Mouse (Mus musculus): Measurements from ENCODE around the gene Dnah6. TPM values are rescaled to one million over a fixed set of nuclear protein-coding genes. Genes with fewer than 3 reads are reported as not detected.

Gene Dnah6
- polyA plus RNA-seq, 1 experiment from 2014 or later = 0.06 TPM

- H3K4me1 ChIP-seq = peaks cover 28% of the 10 kb centered on the region
- ATAC-seq (ENCODE audit: insufficient number of reproducible peaks, low FRiP score, low TSS enrichment, low read depth) = no peak
- H3K27ac ChIP-seq = peak overlapping the region; percentile 81
- H3K9me3 ChIP-seq = no peaks in the 10 kb centered on the region
- 33% methylated on average over 6 of the region's 6 CpGs for WGBS
- H3K4me3 ChIP-seq = no peak overlapping the region
- H3K9ac ChIP-seq = no peak overlapping the region
- no peak overlapping the region for H3K4me2 ChIP-seq
- H3K27me3 ChIP-seq = no peaks in the 10 kb centered on the region
- no peaks in the 10 kb centered on the region for H3K36me3 ChIP-seq
Observed at GRCm38 (mm10) chr6:72981851-72982250, 239.6 kb downstream of the Dnah6 start.

GRCm38 (mm10) chr6:72981124-72981651, 240.3 kb downstream of the Dnah6 start:
- 8% methylated on average over 9 of the region's 9 CpGs for WGBS
- peak; percentile 91 for ATAC-seq (ENCODE audit: insufficient number of reproducible peaks, low FRiP score, low TSS enrichment, low read depth)

GRCm38 (mm10) chr6:72976866-72977265, 244.6 kb downstream of the Dnah6 start:
- no peak overlapping the region for H3K27ac ChIP-seq
- no peak overlapping the region for H3K4me3 ChIP-seq
- no peaks in the 10 kb centered on the region for H3K27me3 ChIP-seq
- H3K9me3 ChIP-seq = no peaks in the 10 kb centered on the region
- H3K36me3 ChIP-seq = no peaks in the 10 kb centered on the region
- H3K9ac ChIP-seq = no peak overlapping the region
- H3K4me1 ChIP-seq = peaks cover 11% of the 10 kb centered on the region
- ATAC-seq (ENCODE audit: insufficient number of reproducible peaks, low FRiP score, low TSS enrichment, low read depth) = no peak
- H3K4me2 ChIP-seq = no peak overlapping the region
- WGBS = 85% methylated on average over 2 of the region's 2 CpGs

More at GRCm38 (mm10) chr6:72981124-72981651, 240.3 kb downstream of the Dnah6 start:
- H3K9ac ChIP-seq = no peak overlapping the region
- H3K36me3 ChIP-seq = no peaks in the 10 kb centered on the region
- H3K27ac ChIP-seq = peak overlapping the region; percentile 81
- H3K4me1 ChIP-seq = peaks cover 26% of the 10 kb centered on the region
- H3K9me3 ChIP-seq = no peaks in the 10 kb centered on the region
- H3K4me2 ChIP-seq = no peak overlapping the region
- H3K4me3 ChIP-seq = no peak overlapping the region
- no peaks in the 10 kb centered on the region for H3K27me3 ChIP-seq

- ATAC-seq (ENCODE audit: insufficient number of reproducible peaks, low FRiP score, low TSS enrichment, low read depth) = no peak
- no peaks in the 10 kb centered on the region for H3K4me1 ChIP-seq
- 70% methylated on average over 3 of the region's 3 CpGs for WGBS
- H3K9ac ChIP-seq = no peak overlapping the region
- no peaks in the 10 kb centered on the region for H3K36me3 ChIP-seq
- H3K27ac ChIP-seq = no peak overlapping the region
- no peak overlapping the region for H3K4me2 ChIP-seq
- H3K9me3 ChIP-seq = no peaks in the 10 kb centered on the region
- no peak overlapping the region for H3K4me3 ChIP-seq
- no peaks in the 10 kb centered on the region for H3K27me3 ChIP-seq
Observed at GRCm38 (mm10) chr6:72971074-72971473, 250.4 kb downstream of the Dnah6 start.

GRCm38 (mm10) chr6:72969787-72970186, 251.7 kb downstream of the Dnah6 start:
- Histone ChIP-seq H3K4me3 (no peak overlapping the region), H3K27ac (no peak overlapping the region), H3K4me2 (no peak overlapping the region), H3K27me3 (no peaks in the 10 kb centered on the region), H3K9ac (no peak overlapping the region), H3K4me1 (no peaks in the 10 kb centered on the region), H3K36me3 (no peaks in the 10 kb centered on the region), H3K9me3 (no peaks in the 10 kb centered on the region)
- 75% methylated on average over 3 of the region's 3 CpGs for WGBS
- ATAC-seq (ENCODE audit: insufficient number of reproducible peaks, low FRiP score, low TSS enrichment, low read depth) = no peak

Other genes starting within 250 kb of the Dnah6 start
- 145 and 155 TPM in 2 replicates for gene Suclg1, start 26.7 kb upstream of the Dnah6 start, polyA plus RNA-seq (2015; fragmentation: Nextera tagmentation; extraction: Ambion mirVana)
- not detected in 2 replicates for gene 4931417E11Rik, start 248.0 kb upstream of the Dnah6 start, polyA plus RNA-seq (2015; fragmentation: Nextera tagmentation; extraction: Ambion mirVana)